Mouse (Mus musculus) spleen, adult 18-20 months (tissue): Measurements from ENCODE around the gene Nav2.
A peak's percentile ranks its signal among the peaks of the same experiment; 100 is the strongest.

Experiments used
- DNase-seq, 2 experiments: peaks; one replicate each; pipeline ENCODE4 v3.0.0; 2022; ENCODE audit warnings: mixed read lengths in 2 of 2

The Nav2 gene

GRCm38 (mm10) chr7:49108076-49108475 is 199.6 kb downstream of the Nav2 start:
- DNase-seq = no peak

GRCm38 (mm10) chr7:49119016-49119415 is 210.5 kb downstream of the Nav2 start:
- no peak for DNase-seq

GRCm38 (mm10) chr7:49119794-49120487 is 211.4 kb downstream of the Nav2 start:
- no peak for DNase-seq

- no peak for DNase-seq
Measured at GRCm38 (mm10) chr7:49120488-49120864, 212.0 kb downstream of the Nav2 start.

GRCm38 (mm10) chr7:49120935-49121691 is 212.6 kb downstream of the Nav2 start:
- DNase-seq = peak; percentile 43 to 74

- no peak for DNase-seq
Measured at GRCm38 (mm10) chr7:49122498-49122897, 214.0 kb downstream of the Nav2 start.

- peak in 1 of 2 experiments; percentile 29 for DNase-seq
Measured at GRCm38 (mm10) chr7:49125545-49125944, 217.0 kb downstream of the Nav2 start.

- no peak for DNase-seq
Measured at GRCm38 (mm10) chr7:49128224-49128623, 219.7 kb downstream of the Nav2 start.

- peak in 1 of 2 experiments; percentile 58 for DNase-seq
Measured at GRCm38 (mm10) chr7:49132851-49133351, 224.4 kb downstream of the Nav2 start.

- DNase-seq = no peak
Measured at GRCm38 (mm10) chr7:49134396-49134795, 225.9 kb downstream of the Nav2 start.

GRCm38 (mm10) chr7:49139762-49140161 is 231.2 kb downstream of the Nav2 start:
- DNase-seq = no peak

GRCm38 (mm10) chr7:49143966-49144365 is 235.4 kb downstream of the Nav2 start:
- DNase-seq = no peak

GRCm38 (mm10) chr7:49145749-49146670 is 237.5 kb downstream of the Nav2 start:
- DNase-seq = no peak

GRCm38 (mm10) chr7:49152297-49152696 is 243.8 kb downstream of the Nav2 start:
- no peak for DNase-seq

GRCm38 (mm10) chr7:49152713-49153112 is 244.2 kb downstream of the Nav2 start:
- no peak for DNase-seq

GRCm38 (mm10) chr7:49158641-49159381 is 250.3 kb downstream of the Nav2 start:
- no peak for DNase-seq

GRCm38 (mm10) chr7:49159646-49160555 is 251.4 kb downstream of the Nav2 start:
- DNase-seq = no peak

GRCm38 (mm10) chr7:49162079-49162478 is 253.6 kb downstream of the Nav2 start:
- no peak for DNase-seq

GRCm38 (mm10) chr7:49163789-49164188 is 255.3 kb downstream of the Nav2 start:
- DNase-seq = no peak

GRCm38 (mm10) chr7:49164868-49165267 is 256.4 kb downstream of the Nav2 start:
- DNase-seq = no peak

- DNase-seq = no peak
Measured at GRCm38 (mm10) chr7:49172926-49173325, 264.4 kb downstream of the Nav2 start.
